Mouse (Mus musculus) A20 (cell line): ENCODE results near the gene 2610001J05Rik.
"Not testable (repeated sequence)": the region's sequence is repeated elsewhere in the genome, so short reads cannot be mapped to it uniquely, and the experiment has no call there.

Source experiments
- DNase-seq: peaks from one replicate; pipeline ENCODE4 v3.0.0-alpha.2; 2011; ENCODE audit warnings: low read depth, low spot score

The 2610001J05Rik gene

DNA sequence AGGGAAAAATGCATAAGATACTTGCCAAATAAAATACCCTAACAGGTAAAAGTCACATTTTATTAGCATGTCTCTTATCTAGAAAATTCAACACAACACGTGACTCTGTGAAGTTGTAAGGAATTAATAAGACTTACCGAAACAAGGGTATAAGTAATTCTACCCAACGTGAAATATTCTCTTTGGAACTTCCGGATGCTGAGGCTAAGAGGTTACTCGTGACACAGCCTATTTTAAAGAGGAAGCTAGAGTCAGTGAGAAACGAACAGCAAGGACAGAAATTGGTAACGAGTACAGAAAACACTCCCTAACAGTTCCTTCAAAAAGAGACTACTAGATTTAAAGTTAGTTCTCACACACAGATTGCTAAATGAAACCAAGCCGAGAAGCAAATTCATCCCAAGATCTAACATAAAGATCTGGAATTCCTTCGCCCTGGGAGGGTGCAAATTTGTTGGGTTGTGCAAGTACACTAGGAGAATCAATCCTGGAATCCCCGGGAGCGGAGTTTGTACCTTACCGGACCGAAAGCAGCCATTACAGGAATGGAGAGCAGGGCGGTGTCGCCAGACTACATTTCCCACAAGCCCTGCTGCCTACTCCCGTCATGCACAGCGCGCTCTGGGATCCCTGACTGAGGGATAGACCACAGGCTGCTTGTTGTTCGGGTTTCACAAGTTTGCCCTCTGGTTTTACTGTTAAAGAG lies at the start of gene 2610001J05Rik:
2610001J05Rik (minus strand) TSS at position 600 of the 706 bp plus-strand sequence.
- DNase-seq = peak; percentile 93

DNA sequence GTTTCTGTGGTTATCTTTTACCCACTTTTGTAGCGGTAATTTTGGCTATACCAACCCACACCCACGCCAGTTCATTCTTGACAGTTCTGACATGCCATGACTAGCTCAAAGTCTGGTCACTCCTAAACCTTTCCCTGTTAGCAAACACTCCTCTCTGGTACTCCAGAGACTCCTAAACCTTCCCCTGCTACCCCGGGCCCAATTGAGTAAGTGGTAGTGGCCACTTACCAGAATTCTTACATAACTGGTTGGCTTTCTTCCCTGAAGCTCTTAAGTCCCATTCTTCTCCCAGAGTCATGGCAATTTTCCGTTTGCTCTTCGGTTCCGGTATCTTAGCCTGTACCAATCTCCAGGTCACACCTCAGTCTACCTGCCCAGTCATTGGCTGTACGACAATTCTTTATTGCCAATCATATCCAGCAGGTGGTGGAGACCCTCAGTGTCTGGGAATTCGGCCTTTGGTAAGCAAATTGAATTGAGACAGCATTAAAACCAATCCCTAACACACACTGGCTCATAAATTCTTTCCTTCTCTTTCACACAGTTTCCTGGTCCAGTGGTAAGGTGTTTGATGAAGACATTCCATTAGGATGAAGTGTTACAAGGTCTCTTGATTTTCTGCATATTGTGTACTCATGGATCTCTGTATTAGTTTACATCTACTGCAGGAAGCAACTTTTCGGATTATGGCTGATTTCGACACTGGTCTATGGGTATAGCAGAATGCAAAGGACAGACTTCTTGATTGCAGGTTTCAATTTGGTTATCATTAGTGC lies 38.6 kb upstream of the 2610001J05Rik start:
- DNase-seq = no peak

DNA sequence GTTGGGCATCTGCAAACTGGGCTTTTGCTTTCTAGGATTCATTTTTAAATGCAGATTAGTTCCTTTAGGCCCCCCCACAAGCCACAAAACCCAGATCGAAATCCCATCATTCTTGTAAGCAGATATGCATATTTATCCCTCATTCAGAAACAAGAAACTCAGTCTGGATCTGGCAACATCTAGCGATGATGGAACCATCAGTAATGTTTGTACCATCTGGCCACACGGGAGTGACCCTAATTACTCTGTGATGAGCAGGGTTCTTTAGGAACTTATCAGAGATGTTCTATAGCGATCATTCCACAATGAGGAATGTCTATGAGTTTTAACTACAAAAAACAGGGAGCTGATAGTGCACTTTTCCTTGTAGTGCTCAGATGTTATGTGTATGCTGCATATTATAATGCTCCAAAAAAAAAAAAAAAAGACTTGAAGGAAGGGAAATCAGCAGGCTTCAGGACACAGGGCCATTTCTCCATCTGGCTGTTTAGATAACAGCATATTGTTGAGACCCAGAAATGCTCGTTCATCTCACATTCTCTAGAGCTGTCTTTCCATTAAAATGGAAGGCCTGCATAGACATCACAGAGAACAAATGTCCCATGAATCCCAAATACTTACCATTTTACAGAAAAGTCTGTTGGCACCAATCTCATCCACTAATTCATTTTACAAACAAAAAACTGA lies 31.8 kb upstream of the 2610001J05Rik start:
- no peak for DNase-seq

DNA sequence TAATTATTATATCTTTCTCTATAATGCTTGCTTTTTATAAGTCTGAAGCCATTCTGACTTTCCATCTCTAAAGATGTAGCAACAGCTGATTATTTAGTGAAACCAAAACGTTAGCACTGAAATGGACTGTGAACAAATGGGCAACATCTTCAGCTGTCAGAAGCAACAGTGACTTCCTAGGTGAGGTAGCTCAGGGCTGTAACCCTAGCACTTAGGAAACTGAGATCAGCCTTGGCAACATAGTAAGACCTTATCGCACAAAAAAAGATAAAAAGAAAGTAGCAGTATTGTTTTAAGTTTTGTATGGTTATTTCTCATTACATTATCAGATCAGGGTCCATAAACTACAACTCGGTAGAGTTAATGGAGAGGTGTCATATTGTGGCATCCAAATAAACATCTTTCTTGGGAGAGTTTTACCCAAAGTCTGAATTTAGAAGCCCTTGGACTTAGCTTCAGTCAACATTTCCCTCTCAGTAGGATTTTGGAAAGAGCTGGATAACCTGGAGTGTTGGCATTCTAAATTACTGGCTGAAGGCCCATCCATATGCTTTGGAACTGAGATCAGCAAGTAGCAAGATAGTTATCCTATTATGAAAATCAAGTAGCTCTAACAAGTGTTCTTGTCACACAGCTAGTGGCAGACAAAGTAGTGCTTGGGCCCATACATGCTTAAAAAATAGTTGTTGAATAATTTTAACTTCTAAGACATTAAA lies 13.7 kb upstream of the 2610001J05Rik start:
- DNase-seq = no peak

DNA sequence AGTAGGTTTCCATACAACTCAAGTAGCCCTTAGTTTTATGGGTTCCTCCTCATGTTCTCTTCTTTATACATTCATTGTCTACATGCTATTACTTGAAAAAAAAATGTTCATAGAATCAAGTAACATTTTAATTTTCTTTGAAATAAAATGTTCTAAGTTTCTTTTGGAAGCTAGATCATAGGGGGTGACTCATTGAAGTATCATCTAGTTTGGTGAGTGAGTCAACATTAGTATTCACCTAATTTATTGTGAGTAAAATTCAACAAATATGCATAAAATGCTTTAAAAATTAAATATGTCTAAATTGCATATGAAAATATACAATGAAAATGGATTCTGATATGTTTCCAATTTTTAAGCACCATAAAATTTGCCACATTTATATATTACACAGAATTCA lies 11.6 kb upstream of the 2610001J05Rik start:
- no peak for DNase-seq

DNA sequence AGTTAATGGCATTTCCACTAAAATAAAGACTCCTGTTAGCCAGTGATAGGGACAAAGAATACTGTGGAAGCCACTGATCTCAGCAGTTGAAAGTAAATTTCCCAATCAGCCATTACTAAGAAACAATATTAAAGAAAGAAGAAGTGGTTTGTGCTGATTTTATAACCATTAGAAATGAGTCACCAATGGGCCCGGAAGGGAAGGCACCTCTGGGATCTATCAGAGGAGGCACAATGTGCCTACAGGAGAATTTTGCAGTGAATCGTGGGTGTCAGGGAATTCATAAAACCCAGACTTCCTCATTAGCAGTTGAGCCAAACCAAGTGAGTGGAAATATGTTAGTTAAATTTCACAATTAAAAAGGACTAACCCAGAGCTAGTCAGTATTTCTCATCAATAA lies 2.6 kb upstream of the 2610001J05Rik start:
- DNase-seq = no peak

DNA sequence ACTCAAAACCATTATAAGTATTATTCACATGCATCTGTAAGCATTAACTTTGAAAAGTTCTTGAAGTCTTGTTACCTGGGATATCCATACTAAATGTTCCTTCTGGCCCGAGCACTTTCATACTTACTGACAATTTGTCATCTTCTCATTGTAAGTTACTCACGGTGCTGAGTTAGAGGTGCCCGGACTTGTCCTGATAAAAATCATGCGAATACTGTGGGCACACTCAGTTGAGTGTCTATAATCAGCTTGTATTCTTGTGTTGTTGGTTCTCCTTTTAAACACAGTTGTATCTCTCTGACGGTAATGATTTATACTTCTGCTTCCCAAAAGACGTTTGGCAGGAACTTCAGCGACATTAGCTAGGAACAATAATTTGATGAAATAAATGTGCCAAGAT lies 758 bp upstream of the 2610001J05Rik start:
- DNase-seq = no peak

DNA sequence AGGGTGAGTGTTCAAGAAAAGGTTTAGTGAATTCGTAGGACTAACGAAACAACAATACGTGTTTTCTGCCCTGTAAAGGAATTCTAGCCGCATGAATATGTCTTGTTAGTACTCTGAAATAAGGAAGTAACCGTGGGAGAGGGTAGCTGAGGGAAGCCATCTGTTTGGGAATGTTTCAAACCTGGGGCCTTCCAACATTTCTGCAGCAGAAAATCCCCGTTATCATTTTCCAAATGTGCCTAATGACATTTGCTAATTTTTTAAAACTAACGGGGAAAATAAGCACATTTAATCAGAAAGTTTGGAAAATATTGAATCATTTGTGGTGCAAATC lies 274 bp upstream of the 2610001J05Rik start:
- DNase-seq = no peak

DNA sequence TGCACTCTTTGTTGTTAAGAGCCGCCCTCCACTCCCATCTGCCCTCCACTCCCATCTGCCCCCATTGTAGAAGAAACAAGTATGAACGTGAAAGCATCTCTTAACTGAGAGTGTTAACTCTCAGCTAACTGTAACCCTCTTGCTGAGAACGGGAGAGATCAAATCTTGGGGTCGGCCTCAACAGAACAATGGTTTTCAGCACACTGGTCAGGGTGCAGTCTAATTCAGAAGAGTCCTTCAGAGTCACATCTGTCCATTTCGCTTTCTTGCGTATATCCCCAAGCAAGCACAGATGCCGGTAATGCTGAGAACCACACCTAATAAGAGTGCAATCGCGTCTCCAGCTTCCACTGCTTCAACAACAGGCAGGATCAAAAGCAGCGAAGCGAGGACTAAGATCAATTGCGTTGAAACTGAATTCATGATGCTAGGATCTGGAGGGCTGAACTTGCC lies 1.0 kb downstream of the 2610001J05Rik start:
- DNase-seq = peak; percentile 24

DNA sequence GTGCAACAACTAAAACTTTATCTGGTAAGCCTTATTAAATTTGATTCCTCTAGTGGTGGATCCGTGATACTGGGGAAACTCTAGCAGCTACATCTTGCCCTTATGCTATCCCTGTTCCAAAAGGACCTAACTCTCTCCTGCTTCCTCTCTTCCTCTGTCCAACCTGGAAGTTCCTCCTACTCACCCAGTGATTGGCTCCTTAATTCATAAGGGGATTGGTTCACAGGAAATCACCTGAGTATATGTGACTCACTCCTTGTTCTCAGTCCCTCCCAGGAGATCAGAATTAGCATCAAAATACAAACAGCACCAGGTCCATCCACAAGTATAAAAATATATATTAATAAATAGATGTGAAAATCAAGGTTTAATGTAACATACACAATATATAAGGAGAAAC lies 10.7 kb downstream of the 2610001J05Rik start:
- DNase-seq = no peak

DNA sequence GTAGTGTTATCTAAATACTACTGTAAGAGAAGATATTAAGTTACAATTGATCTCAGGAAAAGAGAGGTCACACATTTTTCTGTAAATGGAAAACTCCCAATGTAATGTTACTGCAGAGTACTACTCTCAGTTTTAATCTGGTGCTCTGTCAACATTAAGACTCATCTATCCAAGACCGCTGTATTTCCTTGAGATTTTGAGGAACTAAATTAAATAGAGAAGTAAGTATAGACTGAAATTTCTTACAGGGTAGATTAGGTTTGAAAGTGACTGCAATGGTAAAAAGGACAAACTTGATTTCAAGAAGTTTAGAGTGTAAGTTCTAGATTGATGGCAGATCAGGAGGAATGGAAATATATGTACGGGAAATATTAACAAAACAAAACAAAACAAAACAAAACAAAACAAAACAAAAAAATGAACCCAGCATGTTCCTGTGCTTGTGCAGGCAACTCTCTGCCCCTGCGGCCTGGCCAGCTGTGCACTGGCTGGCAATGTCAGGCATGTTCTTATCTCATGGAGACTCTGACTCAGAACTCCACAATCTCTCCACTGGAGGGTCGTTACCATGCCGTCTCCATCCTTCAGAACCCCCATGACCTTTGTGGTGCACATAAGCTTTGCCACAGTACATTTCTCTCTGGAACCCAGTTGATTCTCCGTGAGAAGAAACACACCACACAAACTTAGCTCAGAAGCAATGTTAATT lies 11.3 kb downstream of the 2610001J05Rik start:
- DNase-seq = no peak

DNA sequence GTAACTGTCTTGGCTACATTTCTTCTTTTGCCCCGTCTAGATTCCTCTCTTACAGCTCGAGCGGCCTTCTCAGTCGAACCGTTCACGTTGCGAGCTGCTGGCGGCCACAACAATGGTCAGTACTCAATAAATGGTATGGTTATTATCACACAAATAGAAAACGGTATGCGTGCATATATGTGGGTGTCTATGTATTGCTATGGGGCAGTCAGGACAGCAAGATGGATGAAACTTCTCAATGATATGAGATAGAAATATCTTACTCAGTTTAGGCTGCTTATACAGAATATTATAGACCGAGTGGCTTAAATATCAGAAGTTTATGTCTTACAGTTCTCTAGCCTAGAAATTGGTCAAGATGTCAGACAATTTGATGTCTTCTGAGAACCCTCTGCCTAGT lies 17.1 kb downstream of the 2610001J05Rik start:
- DNase-seq = no peak

DNA sequence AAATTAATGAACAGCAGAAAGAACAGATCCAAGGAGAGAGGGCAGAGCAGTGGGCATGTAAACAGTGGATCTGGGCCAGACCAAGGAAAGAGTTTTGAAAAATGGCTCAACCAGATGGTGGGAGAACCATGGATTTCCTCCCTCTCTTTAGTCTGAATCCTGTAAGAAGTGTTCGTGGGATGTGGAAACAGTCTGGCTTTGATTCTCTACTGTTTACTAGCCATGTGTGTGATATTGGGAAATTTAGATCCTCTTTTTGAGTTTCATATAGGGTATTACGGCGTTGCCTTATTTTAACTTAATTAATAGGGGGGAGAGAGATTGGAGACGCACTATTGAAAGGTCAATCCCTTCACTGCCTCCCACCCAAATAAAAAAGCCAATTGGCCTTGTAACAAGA lies 18.1 kb downstream of the 2610001J05Rik start:
- no peak for DNase-seq

DNA sequence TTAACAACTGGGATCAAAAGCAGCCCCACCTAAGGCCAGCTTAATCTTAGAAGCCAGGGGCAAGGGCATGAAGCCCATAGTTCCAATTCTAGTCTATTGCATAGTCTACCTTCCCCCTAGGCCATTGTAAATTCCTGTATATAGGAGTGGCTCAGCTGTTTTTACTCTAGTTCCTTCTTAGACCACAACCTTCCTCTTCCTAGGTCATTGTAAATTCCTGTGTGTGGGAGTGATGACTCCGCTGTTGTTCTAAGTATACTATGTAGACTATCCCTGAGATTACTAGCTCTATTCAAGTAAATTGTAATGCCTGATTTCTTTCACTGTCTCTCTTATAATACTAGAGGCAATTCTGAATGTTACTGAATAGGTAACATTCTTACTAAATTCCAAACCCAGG lies 25.3 kb downstream of the 2610001J05Rik start:
- not testable (repeated sequence) for DNase-seq

DNA sequence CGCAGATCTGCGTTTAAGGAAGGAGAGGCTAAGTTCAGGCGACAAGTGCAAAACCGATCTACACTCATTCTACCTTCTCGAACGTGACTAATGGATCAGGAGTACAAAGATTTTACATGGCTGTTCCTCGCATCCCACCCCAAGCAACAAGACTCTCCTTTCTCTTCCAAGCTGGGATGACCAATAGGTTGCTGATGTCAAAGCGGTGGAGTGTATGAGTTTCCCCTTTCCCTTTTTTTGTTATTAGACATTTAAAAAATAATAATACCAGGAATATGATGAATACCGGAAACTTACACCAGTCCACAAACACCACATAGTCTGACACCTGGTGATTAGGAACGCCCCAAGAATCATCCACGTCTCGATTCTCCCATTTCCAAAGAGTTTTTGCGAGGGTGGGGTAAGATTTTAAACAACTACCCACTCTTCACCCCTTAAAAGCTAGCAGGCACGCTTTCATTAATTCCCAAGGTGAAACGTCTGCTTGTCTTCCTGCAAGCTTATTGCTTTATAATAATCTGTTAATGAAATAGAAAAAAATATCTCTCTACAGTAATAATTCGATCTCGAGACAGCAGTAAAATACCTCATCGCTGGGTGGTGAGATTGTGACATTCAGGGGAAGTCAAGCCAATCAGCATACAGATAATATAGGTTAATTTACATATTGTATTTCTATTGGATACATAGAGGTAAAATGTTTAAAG lies 31.8 kb downstream of the 2610001J05Rik start, which contains the start of gene Gpr85:
Gpr85 (minus strand) TSS at position 598 of the 710 bp plus-strand sequence.
- peak; percentile 28 for DNase-seq

DNA sequence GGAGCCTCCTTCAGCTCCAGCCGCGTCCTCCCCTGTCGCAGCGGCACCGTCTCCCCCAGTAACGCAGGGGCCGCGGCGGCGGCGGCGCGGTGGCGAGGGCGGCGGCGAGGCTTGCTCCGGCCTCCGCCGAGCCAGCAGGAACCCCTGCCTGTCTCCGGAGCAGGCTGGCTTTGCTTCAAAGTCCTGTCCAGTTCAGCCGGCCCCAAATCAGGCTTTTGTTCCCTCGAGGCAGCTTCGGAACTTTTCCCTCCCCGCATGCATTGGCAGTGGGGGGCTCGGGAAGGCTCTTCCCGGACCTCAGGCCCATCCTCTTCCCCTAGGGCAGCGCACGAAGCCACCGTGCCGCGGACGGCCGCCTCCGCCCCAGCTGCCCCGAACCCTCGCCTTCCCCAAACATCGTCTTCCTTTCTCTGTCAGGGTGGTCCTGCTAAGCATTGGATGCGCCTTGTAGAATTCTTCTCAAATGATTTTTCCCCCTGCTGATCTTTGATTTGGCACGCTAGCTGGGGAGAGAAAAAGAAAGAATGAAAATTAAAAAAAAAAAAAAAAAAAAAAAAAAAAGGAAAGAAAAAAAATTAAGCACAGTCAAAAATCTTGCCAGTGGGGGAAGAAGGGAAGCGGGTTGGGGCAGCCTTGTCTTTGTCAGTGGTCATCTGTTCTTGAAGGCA lies 32.5 kb downstream of the 2610001J05Rik start:
- peak; percentile 78 for DNase-seq

DNA sequence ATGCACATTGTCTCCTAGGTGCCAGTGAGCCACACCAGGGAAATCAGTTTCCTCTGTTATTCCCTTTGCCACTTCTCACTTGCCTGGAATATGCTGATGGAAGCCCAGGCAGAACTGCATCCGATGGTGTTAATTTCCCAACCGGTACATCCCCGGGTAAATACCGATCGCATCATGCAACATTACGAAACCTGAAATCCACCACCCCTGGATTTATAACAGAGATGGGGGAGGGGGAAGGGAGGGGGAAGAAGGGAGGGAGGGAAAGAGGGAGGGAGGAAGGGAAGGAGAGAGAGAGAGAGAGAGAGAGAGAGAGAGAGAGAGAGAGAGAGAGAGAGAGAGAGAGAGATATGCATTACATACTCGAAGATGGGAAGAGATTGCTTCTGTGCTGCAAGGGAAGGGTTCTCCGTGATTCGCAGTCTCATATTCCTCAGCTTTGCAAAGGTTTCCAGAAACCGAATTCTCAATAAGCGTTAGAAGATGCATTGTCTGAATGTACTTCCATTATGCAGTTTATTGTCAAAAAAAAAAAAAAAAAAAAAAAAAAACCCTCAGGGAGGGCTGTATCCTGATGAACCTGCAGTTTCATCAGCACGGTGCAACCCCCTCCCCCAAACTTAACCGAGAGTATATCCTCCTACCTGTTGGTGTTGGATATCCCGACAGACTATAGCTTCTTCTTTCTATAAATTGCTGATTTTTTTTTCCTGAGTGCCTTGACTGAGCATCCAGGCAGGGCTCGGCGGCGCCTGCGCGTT lies 33.2 kb downstream of the 2610001J05Rik start:
- DNase-seq = no peak

DNA sequence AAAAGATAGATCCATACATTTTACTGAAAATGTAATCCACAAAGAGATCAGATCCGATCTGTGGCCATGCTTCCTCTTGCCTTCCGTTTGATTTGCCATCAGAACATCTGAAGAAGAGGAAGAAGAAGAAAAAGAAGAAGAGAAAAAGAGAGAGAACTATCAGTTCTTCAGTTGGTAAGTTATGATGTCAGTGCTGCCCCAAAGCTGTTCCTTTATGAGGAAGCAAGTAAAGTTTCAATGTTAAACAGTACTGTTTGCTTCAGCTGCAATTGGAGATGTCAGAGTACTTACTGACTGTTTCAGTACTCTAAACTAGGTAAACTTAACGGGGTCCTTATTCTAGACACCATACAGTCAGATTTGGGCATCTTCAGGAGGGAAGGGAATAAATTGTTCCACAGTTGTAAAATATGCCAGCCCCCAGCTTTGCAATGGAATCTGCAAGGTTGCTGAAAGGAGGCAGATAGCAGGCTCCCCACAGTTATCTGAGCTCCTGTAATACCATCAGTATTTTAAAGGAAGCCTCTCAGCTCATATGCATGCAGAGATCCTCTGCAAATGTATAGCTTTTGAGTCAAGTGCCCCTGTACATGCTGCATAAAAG lies 34.2 kb downstream of the 2610001J05Rik start:
- DNase-seq = peak; percentile 23
